Mouse (Mus musculus) left cerebral cortex, adult 18-20 months (tissue): Measurements from ENCODE around the gene Cypt15. TPM values are rescaled to one million over a fixed set of nuclear protein-coding genes. Genes with fewer than 3 reads are reported as not detected.
A peak's percentile ranks its signal among the peaks of the same experiment; 100 is the strongest.
"Not testable (repeated sequence)": the region's sequence is repeated elsewhere in the genome, so short reads cannot be mapped to it uniquely, and the experiment has no call there.

Experiments used
- DNase-seq, 2 experiments: peaks; one replicate each; pipeline ENCODE4 v3.0.0; 2021 to 2022; ENCODE audit warnings: low spot score in 2 of 2, mixed read lengths in 1 of 2
- long read RNA-seq, 2 experiments: library from polyadenylated mRNA; stranded (forward); transcript quantifications; one replicate each; pipeline ENCODE4 v2.0.0; 2021
- total RNA-seq, 2 experiments: library from RNA; stranded (reverse); gene quantifications; 2 replicates each; pipeline ENCODE4 v1.2.3; 2021

The Cypt15 gene
- not detected for total RNA-seq
- long read RNA-seq, experiment 1, result 0 reads
- long read RNA-seq, experiment 2, result 0 reads

- DNase-seq, result not testable (repeated sequence)
These were observed at the start of gene Cypt15 for GRCm38 (mm10) chrX:39345967-39346366. Gene Cypt15, plus strand, starts transcription at chrX:39346267.

GRCm38 (mm10) chrX:39370932-39371331, 24.9 kb downstream of the Cypt15 start:
- DNase-seq, result no peak

- peak in 1 of 2 experiments; percentile 2 for DNase-seq
These were observed 32.8 kb downstream of the Cypt15 start for GRCm38 (mm10) chrX:39378830-39379229.

GRCm38 (mm10) chrX:39383806-39384205, 37.7 kb downstream of the Cypt15 start:
- DNase-seq, result no peak
